Mouse (Mus musculus) thymus, adult 2 months (tissue): ENCODE data around the gene Abcb8. TPM values are rescaled to one million over a fixed set of nuclear protein-coding genes. Genes with fewer than 3 reads are reported as not detected.

ENCODE experiments used
- DNase-seq: peaks from one replicate; pipeline ENCODE4 v3.0.0; 2021
- H3K27ac ChIP-seq: fragments of 200-500 bp; 2 replicates; pipeline ENCODE4 v1.5.1; 2012; ENCODE audit warnings: low read length, control low read depth; ENCODE audit not compliant: control insufficient read depth, insufficient read depth
- H3K27me3 ChIP-seq: fragments of 200-500 bp; 2 replicates; pipeline ENCODE4 v1.6.1; 2012; ENCODE audit warnings: mild to moderate bottlenecking, low read length, moderate library complexity, mixed read lengths; ENCODE audit not compliant: control insufficient read depth, insufficient read depth
- H3K36me3 ChIP-seq: fragments of 200-500 bp; 2 replicates; pipeline ENCODE4 v1.6.1; 2012; ENCODE audit warnings: mild to moderate bottlenecking, low read length, moderate library complexity; ENCODE audit not compliant: control insufficient read depth, insufficient read depth
- H3K4me1 ChIP-seq: fragments of 200-500 bp; replicated peaks from 2 replicates; pipeline ENCODE4 v1.6.1; 2012; ENCODE audit warnings: low read length; ENCODE audit not compliant: control insufficient read depth, insufficient read depth
- H3K4me3 ChIP-seq: fragments of 200-500 bp; 2 replicates; pipeline ENCODE4 v1.5.1; 2012; ENCODE audit warnings: mild to moderate bottlenecking, low read length, control low read depth, moderate library complexity; ENCODE audit not compliant: control insufficient read depth, insufficient read depth
- CTCF ChIP-seq: fragments of 200-500 bp; IDR thresholded peaks from 2 replicates; pipeline ENCODE4 v1.5.1; 2012; ENCODE audit warnings: mild to moderate bottlenecking, control low read depth, low read length, moderate library complexity, borderline replicate concordance; ENCODE audit not compliant: control insufficient read depth, poor library complexity, insufficient read depth; ENCODE audit errors: extremely low read depth
- POLR2A ChIP-seq: fragments of 200-500 bp; IDR thresholded peaks from 2 replicates; pipeline ENCODE4 v1.6.1; 2012; ENCODE audit warnings: mild to moderate bottlenecking, low read length, control low read depth, moderate library complexity; ENCODE audit not compliant: control insufficient read depth, poor library complexity, insufficient read depth; ENCODE audit errors: extremely low read depth
- WGBS: fragments of 180-500 bp; shearing (Covaris S2); methylation state at CpG from one replicate; pipeline ENCODE4 v1.1.7; 2018; 5-methylcytosine and 5-hydroxymethylcytosine counted together
- polyA plus RNA-seq: library from polyadenylated mRNA; depleted of rRNA; stranded (reverse); fragments of >200 nt; gene quantifications from 2 replicates; pipeline ENCODE4 v1.2.3, GENCODE M21; 2012; rRNA removed

Abcb8 gene
- polyA plus RNA-seq, 1 experiment = 78.2 TPM

DNA sequence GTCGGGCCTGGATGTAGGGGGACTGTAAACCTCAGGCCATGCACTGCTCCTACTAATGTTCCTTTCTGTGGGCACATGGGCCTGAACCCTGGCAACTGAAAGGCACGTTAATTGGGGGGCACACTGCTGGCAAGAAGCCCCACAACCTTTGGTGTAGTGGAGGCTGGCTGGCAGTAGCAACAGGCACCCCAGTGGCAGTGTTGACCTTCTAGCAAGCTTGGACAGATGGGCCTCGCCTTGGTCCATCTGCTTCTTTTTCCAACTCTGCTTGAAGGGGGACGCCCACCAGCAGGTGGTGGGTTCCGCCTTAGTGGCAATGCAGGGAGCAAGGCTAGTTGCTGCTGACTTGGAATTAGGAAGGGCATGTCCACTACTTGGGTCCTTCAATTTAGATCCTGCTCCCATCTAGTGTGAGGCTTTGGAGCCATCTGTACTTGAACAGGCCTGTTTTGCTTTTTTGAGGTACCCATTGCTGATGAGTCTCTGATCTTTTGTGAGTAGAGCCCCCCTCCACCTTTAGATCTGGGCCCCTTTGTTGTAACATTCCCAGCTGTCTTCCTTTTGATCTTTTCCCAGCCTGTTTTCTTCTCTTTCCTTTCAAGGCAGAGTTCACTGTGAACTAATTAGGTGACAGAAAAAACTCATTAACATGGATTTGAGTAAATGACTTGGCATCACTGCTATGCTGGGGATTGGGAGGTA lies 60.0 kb downstream of the Abcb8 start:
- Histone ChIP-seq H3K27ac (no peak overlapping the region), H3K4me3 (peak overlapping the region; percentile 69), H3K4me1 (peaks cover 28% of the 10 kb centered on the region), H3K36me3 (no peaks in the 10 kb centered on the region), H3K27me3 (no peaks in the 10 kb centered on the region)
- no peak for TF ChIP-seq CTCF
- TF ChIP-seq POLR2A = no peak
- DNase-seq = no peak
- WGBS = 54% methylated on average over 5 of the region's 5 CpGs

DNA sequence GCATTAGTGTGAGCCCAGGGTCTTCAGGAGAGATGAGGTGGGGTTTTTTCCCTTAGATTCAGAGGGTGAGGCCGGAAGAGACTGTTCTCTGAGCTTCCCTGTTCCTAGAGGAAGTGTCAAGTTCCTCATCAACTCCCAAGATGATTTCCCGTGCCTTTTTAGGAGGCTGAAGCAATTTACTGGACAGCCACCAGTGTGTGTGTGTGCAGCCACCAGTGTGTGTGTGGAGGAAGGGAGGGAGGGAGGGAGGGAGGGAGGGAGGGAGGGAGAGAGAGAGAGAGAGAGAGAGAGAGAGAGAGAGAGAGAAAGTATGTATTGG lies 60.5 kb downstream of the Abcb8 start:
- no peak for DNase-seq
- Histone ChIP-seq H3K27me3 (no peaks in the 10 kb centered on the region), H3K4me3 (no peak overlapping the region), H3K27ac (no peak overlapping the region), H3K36me3 (no peaks in the 10 kb centered on the region), H3K4me1 (peaks cover 28% of the 10 kb centered on the region)
- TF ChIP-seq CTCF = no peak
- no peak for TF ChIP-seq POLR2A
- 66% methylated on average over 2 of the region's 2 CpGs for WGBS

DNA sequence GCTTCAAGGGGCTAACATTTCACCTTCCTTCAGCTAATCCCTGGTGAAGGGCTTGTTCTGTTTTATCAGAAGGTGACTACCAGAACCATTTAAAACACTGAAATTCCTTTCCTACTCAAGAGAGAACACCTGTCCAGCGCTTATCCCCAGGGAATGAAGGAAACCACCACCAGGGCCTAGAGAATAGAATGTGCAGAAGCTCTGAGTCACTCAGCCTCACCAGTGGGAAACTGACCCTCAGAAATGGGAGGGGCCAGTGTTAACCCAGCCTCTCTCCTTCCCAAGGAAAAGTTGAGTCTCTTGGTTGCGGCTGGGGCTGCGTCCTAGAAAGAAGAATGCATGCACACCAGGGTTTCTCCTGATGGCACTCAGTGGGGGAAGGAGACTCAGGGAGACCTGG lies 61.6 kb downstream of the Abcb8 start:
- no peak for DNase-seq
- WGBS = 96% methylated on average over 3 of the region's 3 CpGs
- Histone ChIP-seq H3K27me3 (no peaks in the 10 kb centered on the region), H3K36me3 (no peaks in the 10 kb centered on the region), H3K4me1 (peaks cover 28% of the 10 kb centered on the region), H3K4me3 (no peak overlapping the region), H3K27ac (no peak overlapping the region)
- no peak for TF ChIP-seq POLR2A
- no peak for TF ChIP-seq CTCF

GRCm38 (mm10) chr5:24455613-24456012 lies 62.1 kb downstream of the Abcb8 start:
- 87% methylated on average over 7 of the region's 7 CpGs for WGBS
- no peaks in the 10 kb centered on the region for H3K27me3 ChIP-seq
- no peaks in the 10 kb centered on the region for H3K36me3 ChIP-seq
- DNase-seq = no peak
- no peak overlapping the region for H3K4me3 ChIP-seq
- no peak overlapping the region for H3K27ac ChIP-seq
- H3K4me1 ChIP-seq = peaks cover 28% of the 10 kb centered on the region
- TF ChIP-seq POLR2A (no peak), CTCF (no peak)

Other genes with a start within 250 kb of the Abcb8 start
- 6.0 and 7.1 TPM in 2 replicates for gene Nupl2, start 228.7 kb upstream of the Abcb8 start, polyA plus RNA-seq
- 187 and 196 TPM in 2 replicates for gene Kcnh2, start 42.1 kb upstream of the Abcb8 start, polyA plus RNA-seq
- 3.7 and 5.7 TPM in 2 replicates for gene Nos3, start 28.9 kb upstream of the Abcb8 start, polyA plus RNA-seq
- gene Atg9b, start 1.5 kb upstream of the Abcb8 start, polyA plus RNA-seq = 6.8 and 8.1 TPM in 2 replicates
- 2.1 and 2.6 TPM in 2 replicates for gene Asic3, start 19.7 kb downstream of the Abcb8 start, polyA plus RNA-seq
- gene Cdk5, start 29.9 kb downstream of the Abcb8 start, polyA plus RNA-seq = 62.3 and 87.0 TPM in 2 replicates
- 116 and 118 TPM in 2 replicates for gene Slc4a2, start 30.2 kb downstream of the Abcb8 start, polyA plus RNA-seq
- 424 and 481 TPM in 2 replicates for gene Fastk, start 51.6 kb downstream of the Abcb8 start, polyA plus RNA-seq
- 122 and 136 TPM in 2 replicates for gene Tmub1, start 54.2 kb downstream of the Abcb8 start, polyA plus RNA-seq
- 111 and 117 TPM in 2 replicates for gene Agap3, start 58.5 kb downstream of the Abcb8 start, polyA plus RNA-seq
- gene Gbx1, start 133.5 kb downstream of the Abcb8 start, polyA plus RNA-seq = 0.05 TPM in 2 replicates
- gene Asb10, start 147.3 kb downstream of the Abcb8 start, polyA plus RNA-seq = 0.38 and 9.5 TPM in 2 replicates
- gene 4931409K22Rik, start 163.1 kb downstream of the Abcb8 start, polyA plus RNA-seq = not detected in 2 replicates
- 117 and 121 TPM in 2 replicates for gene Abcf2, start 183.8 kb downstream of the Abcb8 start, polyA plus RNA-seq
- gene Chpf2, start 193.1 kb downstream of the Abcb8 start, polyA plus RNA-seq = 53.5 and 55.5 TPM in 2 replicates
- 3.7 and 6.1 TPM in 2 replicates for gene Smarcd3, start 230.7 kb downstream of the Abcb8 start, polyA plus RNA-seq